Mouse (Mus musculus) midbrain, postnatal 0 days (tissue): ENCODE results near the gene Rapgef3. TPM values are rescaled to one million over a fixed set of nuclear protein-coding genes. Genes with fewer than 3 reads are reported as not detected.

Experiments
- ATAC-seq: fragments of 200-750 bp; cut with Nextera tagmentation; 2 replicates; pipeline ENCODE4 v1.8.0; 2017; ENCODE audit warnings: moderate number of reproducible peaks, mild to moderate bottlenecking, moderate TSS enrichment, moderate library complexity; ENCODE audit not compliant: low FRiP score
- DNase-seq: peaks from one replicate; pipeline ENCODE4 v3.0.0-alpha.2; 2015; ENCODE audit warnings: low spot score
- H3K27ac ChIP-seq: fragments of 300-500 bp; sonication (generic); 2 replicates; pipeline ENCODE4 v1.5.1; 2014; ENCODE audit warnings: low read depth, mild to moderate bottlenecking, low read length, mixed read lengths
- H3K27me3 ChIP-seq: fragments of 300-500 bp; sonication (generic); 2 replicates; pipeline ENCODE4 v1.6.1; 2014; ENCODE audit warnings: low read length, control low read depth, mixed read lengths; ENCODE audit not compliant: insufficient read depth
- H3K36me3 ChIP-seq: fragments of 300-500 bp; sonication (generic); 2 replicates; pipeline ENCODE4 v1.6.1; 2014; ENCODE audit warnings: low read length, control low read depth, mixed read lengths; ENCODE audit not compliant: insufficient read depth
- H3K4me1 ChIP-seq: fragments of 300-500 bp; sonication (generic); 2 replicates; pipeline ENCODE4 v1.6.1; 2014; ENCODE audit warnings: mild to moderate bottlenecking, control low read depth, antibody characterized with exemption, low read length, mixed read lengths; ENCODE audit not compliant: insufficient read depth
- H3K4me2 ChIP-seq: fragments of 300-500 bp; sonication (generic); 2 replicates; pipeline ENCODE4 v1.6.1; 2014; ENCODE audit warnings: low read depth, mild to moderate bottlenecking, low read length, mixed read lengths; ENCODE audit not compliant: poor library complexity, severe bottlenecking
- H3K4me3 ChIP-seq: fragments of 300-500 bp; sonication (generic); 2 replicates; pipeline ENCODE4 v1.5.1; 2014; ENCODE audit warnings: low read depth, mild to moderate bottlenecking, low read length, moderate library complexity
- H3K9ac ChIP-seq: fragments of 300-500 bp; sonication (generic); replicated peaks from 2 replicates; pipeline ENCODE4 v1.6.1; 2014; ENCODE audit warnings: mild to moderate bottlenecking, low read length, moderate library complexity, mixed read lengths; ENCODE audit not compliant: poor library complexity, severe bottlenecking
- H3K9me3 ChIP-seq: fragments of 300-500 bp; sonication (generic); 2 replicates; pipeline ENCODE4 v1.6.1; 2016; ENCODE audit warnings: low read length, control low read depth
- CTCF ChIP-seq: IDR thresholded peaks from 2 replicates; pipeline ENCODE4 v1.5.1; 2016; ENCODE audit warnings: antibody characterized with exemption, mild to moderate bottlenecking
- WGBS: fragments of 180-500 bp; shearing (Covaris S2); extraction: QIAGEN DNeasy Blood & Tissue Kit; methylation state at CpG from one replicate; pipeline ENCODE4 v1.1.7; 2014; 5-methylcytosine and 5-hydroxymethylcytosine counted together
- polyA plus RNA-seq: library from polyadenylated mRNA; unstranded; fragments of >200 nt; fragmentation: Nextera tagmentation; extraction: Ambion mirVana; gene quantifications from 2 replicates; pipeline ENCODE4 v1.2.1, GENCODE M21; 2015
- total RNA-seq: library from RNA; depleted of rRNA; stranded (reverse); fragments of >200 nt; gene quantifications from 2 replicates; pipeline ENCODE4 v1.2.3, GENCODE M21; 2014; rRNA removed

The Rapgef3 gene
- total RNA-seq (34.9 and 39.7 TPM in 2 replicates), polyA plus RNA-seq (15.8 and 16.5 TPM in 2 replicates)

DNA sequence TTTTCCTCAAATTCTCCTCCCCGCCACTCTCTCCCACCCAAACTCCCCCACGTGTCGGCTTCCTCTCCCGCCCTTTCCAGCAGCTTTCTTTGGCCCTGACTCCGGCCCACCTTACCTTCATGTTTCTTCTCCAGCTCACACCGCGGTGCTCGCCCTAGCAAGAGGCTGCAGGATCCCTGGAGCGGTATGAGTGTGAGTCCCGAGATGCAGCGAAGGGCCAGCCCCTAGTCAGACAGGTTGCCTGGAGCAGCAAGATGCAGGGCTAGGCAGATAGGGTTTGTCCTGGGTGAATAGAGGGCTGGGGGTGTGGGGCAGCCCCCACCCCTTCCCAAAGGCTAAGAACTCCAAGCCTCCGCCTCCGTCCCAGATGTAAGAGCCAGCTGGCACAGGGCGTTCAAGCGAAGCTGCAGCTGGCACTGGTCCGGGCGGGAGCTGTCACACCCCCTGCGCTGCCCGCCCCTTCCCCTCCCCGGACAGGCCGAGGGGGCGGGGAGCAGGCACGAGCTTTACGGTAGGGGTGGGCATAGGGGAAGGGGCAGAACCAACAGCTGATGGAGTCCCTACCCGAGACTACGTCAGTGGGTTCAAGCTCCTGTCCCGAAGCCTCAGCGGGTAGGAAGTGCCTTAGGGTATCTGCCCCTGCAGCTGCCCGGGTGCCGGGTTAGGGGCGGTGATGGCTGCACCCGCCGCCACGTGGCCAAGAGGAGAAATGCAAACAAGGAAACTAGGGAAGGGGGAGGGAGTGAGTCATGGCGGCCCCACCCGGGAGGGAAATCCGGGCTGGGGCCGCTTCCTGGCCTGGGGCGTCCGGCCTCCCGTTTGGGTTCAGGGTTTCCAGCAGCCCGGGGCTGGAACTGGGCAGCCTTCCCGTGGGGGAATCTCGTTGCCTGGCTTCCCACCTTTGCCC lies at the start of gene Rapgef3:
Rapgef3 (minus strand) TSS at position 693 of the 907 bp plus-strand sequence.
- Histone ChIP-seq H3K9ac (peak within 1 kb of the TSS; percentile 61), H3K36me3 (no peaks in the 10 kb centered on the region), H3K4me3 (peak within 1 kb of the TSS; percentile 46), H3K4me1 (peaks cover 10% of the 10 kb centered on the region), H3K27ac (peak within 1 kb of the TSS; percentile 72), H3K27me3 (0 out of 2 replicates have a peak, but pooled peaks cover 9% of the 10 kb centered on the region), H3K9me3 (no peaks in the 10 kb centered on the region), H3K4me2 (peak within 1 kb of the TSS; percentile 66)
- peak; percentile 73 for TF ChIP-seq CTCF
- under 1% methylated on average over 43 of the region's 44 CpGs for WGBS
- ATAC-seq (peak; percentile 81), DNase-seq (peak; percentile 82)

- Histone ChIP-seq H3K4me1 (peaks cover 13% of the 10 kb centered on the region), H3K27ac (no peak overlapping the region), H3K27me3 (no peaks in the 10 kb centered on the region), H3K4me2 (no peak overlapping the region), H3K9ac (no peak overlapping the region), H3K4me3 (no peak overlapping the region), H3K9me3 (no peaks in the 10 kb centered on the region), H3K36me3 (peaks cover 4% of the 10 kb centered on the region)
- no peak for ATAC-seq
- TF ChIP-seq CTCF, result 0 out of 2 replicates have a peak, but pooled peaks have one; percentile 23
- DNase-seq, result no peak
- 95% methylated on average over 17 of the region's 17 CpGs for WGBS
Measured at GRCm38 (mm10) chr15:97816199-97816994, 48.6 kb upstream of the Rapgef3 start.

GRCm38 (mm10) chr15:97815254-97815653 lies 47.5 kb upstream of the Rapgef3 start:
- 90% methylated on average over 4 of the region's 4 CpGs for WGBS
- no peak for DNase-seq

GRCm38 (mm10) chr15:97814703-97815102 lies 46.9 kb upstream of the Rapgef3 start:
- TF ChIP-seq CTCF, result no peak
- peaks cover 8% of the 10 kb centered on the region for H3K36me3 ChIP-seq
- no peaks in the 10 kb centered on the region for H3K27me3 ChIP-seq
- ATAC-seq (no peak), DNase-seq (no peak)
- WGBS, result 46% methylated on average over 4 of the region's 5 CpGs
- no peaks in the 10 kb centered on the region for H3K9me3 ChIP-seq
- H3K9ac ChIP-seq, result no peak overlapping the region
- H3K27ac ChIP-seq, result no peak overlapping the region
- H3K4me3 ChIP-seq, result no peak overlapping the region
- peaks cover 13% of the 10 kb centered on the region for H3K4me1 ChIP-seq
- H3K4me2 ChIP-seq, result no peak overlapping the region

More at GRCm38 (mm10) chr15:97815254-97815653, 47.5 kb upstream of the Rapgef3 start:
- Histone ChIP-seq H3K4me1 (peaks cover 13% of the 10 kb centered on the region), H3K9me3 (no peaks in the 10 kb centered on the region), H3K4me2 (no peak overlapping the region), H3K27me3 (no peaks in the 10 kb centered on the region), H3K36me3 (peaks cover 8% of the 10 kb centered on the region), H3K9ac (no peak overlapping the region), H3K4me3 (no peak overlapping the region), H3K27ac (no peak overlapping the region)
- no peak for ATAC-seq
- no peak for TF ChIP-seq CTCF

DNA sequence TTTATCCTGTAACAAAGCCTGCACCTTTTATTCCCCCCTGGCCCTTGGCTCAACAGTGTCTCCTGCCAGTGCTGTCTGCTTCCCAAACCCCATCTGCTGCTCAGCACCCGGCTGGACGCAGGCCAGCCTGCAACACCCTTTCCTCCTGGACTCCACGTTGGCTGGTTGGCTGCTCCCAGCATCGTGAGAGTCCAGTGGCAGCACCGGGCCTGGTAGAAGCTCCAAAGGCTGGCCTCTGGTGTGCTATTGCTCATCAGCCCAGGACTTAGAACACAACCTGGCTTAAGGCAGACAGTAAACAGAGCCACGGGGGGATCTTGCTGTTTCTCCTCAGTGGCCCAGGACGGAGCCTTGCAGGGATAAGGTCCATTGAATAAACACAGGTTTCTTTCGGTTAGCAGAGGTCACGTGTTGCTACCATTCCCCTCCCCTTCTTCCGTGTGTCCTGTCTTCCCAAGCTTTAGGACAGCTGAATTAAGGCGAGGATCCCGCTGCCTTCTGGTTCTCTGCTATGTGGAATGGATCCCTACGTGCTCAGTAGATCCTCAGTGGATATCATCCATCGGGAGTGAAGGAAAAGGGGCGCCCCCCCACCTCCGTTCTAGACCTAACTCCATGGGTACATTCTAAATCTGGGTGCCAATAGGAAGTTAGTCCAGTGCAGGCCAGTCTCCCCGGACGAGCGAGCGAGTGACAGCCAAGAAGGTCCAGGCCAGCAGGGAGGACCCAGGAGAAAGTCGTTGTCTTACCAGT lies 45.9 kb upstream of the Rapgef3 start:
- WGBS, result 51% methylated on average over 21 of the region's 21 CpGs
- Histone ChIP-seq H3K4me3 (no peak overlapping the region), H3K9me3 (no peaks in the 10 kb centered on the region), H3K27ac (no peak overlapping the region), H3K36me3 (peaks cover 16% of the 10 kb centered on the region), H3K27me3 (no peaks in the 10 kb centered on the region), H3K4me1 (peaks cover 13% of the 10 kb centered on the region), H3K9ac (0 out of 2 replicates have a peak overlapping the region, but pooled peaks have one; percentile 1), H3K4me2 (no peak overlapping the region)
- no peak for TF ChIP-seq CTCF
- ATAC-seq (no peak), DNase-seq (peak; percentile 61)
